Mouse (Mus musculus) frontal cortex, postnatal 14 days (tissue): ENCODE data around the gene Abhd11.
"Not testable (repeated sequence)": the region's sequence is repeated elsewhere in the genome, so short reads cannot be mapped to it uniquely, and the experiment has no call there.

Source experiments
- DNase-seq, 2 experiments: peaks; one replicate each; pipeline ENCODE4 v3.0.0; 2022; ENCODE audit warnings: low spot score in 2 of 2

Abhd11 gene

DNA sequence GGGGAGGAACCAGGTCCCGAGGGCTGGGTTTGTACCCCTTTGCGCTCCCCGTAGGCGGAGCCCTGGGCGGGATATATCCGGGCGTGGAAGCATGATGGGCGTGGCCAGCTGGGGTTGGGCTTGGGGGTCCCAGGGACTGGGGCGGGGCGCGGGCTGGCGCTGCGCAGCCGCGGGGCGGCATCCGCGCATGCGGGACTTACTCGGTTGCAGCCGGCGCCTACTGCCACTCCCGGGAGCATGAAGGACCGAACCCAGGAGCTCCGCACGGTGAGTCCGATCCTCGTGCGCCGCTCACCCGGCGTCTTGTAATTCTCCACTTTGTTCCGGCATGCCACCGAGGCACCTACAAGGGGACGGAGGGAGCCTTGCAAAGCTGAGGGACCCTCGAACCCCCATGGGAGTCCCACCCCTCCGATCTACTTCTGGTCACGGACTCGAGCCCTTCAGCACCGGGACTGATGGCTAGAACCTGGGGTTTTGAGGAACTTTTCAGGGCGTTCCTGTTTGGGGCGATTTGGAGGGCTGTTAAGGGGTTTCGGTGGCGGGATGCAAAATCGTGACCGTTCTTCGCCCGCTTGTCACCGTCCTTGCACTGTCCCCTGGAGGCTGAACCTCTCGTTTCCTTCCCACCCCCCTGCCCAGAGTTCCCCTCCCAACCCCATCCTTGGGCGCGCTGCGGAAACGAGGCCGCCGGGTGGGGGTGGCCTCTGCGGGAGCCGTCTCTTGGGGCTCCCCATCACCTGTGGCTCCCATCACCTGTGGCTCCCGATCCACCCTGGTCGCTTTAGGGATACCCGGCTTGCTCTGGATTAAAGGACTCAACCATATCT, 14.6 kb downstream of the Abhd11 start, which contains the start of gene Stx1a:
Gene Stx1a, plus strand, starts transcription at position 139 of the 830 bp plus-strand sequence.
- peak; percentile 82 to 83 for DNase-seq

DNA sequence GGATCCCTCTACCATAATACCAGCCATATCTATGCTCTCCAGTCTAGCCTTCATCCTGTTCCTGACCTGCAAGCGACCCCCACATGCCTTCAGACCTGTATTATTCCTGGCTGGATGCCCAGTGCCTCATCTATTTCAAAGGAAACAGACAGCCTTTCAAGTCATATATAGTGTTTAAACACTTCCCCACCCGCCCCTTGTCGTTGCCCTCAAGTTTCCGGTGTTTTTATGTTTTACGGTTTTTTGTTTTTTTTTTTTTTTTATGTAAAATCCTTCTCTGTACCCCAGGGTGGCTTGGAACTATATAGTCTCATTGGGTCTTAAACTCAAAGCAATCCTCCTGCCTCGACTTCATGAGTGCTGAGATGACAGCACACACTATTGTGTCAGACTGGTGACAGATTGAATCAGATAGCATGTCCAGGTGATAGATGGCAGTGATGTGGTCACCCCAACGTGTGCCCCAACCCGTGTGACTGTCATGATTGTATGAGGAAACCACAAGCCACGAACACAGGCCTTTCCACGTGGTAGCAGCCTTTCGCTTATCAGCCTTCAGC, 15.8 kb downstream of the Abhd11 start:
- DNase-seq: no peak

DNA sequence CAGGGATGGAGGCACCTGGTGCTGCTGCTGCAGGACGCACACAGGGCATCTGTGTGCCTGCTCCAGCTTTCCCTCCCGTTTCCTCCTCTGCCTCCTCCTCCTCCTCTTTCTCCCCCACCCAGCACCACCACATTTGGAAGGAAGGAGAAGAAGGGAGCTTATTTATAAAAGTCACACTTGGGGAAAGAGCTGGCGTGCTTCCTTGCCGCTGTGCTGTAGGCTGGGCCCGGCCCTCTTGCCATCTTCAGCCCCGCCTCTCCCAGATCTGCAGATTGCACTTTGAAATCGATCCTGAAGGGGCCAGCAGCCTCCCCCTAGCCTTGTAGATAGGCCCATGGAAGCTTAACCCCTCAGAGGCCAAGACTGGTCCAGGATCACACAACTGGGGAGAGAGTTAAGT, 16.9 kb downstream of the Abhd11 start:
- DNase-seq: no peak

GRCm38 (mm10) chr5:135029007-135029854, 20.3 kb downstream of the Abhd11 start:
- DNase-seq: no peak

GRCm38 (mm10) chr5:135032581-135032980, 23.6 kb downstream of the Abhd11 start:
- DNase-seq: no peak

GRCm38 (mm10) chr5:135034593-135034992, 25.6 kb downstream of the Abhd11 start:
- no peak for DNase-seq

- peak in 1 of 2 experiments; percentile 52 for DNase-seq
Observed at GRCm38 (mm10) chr5:135035608-135036359, 26.8 kb downstream of the Abhd11 start.

GRCm38 (mm10) chr5:135037946-135038345, 29.0 kb downstream of the Abhd11 start:
- DNase-seq: no peak

DNA sequence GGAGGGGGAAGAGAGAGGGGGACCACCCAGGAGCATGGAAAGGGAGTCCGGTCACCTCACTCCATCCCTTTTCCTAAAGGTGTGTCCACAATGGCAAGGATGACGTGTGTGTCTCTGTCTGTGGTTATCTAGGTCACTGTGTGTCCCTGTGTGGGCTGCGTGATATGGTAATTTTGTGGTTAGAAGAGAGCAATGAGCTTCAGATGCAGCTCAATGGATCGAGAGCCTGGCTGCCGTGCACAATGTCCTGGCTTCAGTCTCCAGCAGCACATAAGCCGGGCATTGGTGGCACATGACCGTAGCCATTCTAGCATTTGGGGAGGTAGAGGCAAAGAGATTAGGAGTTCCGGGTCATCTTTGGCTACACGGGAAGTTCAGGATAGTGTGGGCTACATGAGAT, 30.6 kb downstream of the Abhd11 start:
- no peak for DNase-seq

GRCm38 (mm10) chr5:135040059-135040458, 31.1 kb downstream of the Abhd11 start:
- DNase-seq: no peak

GRCm38 (mm10) chr5:135040777-135041176, 31.8 kb downstream of the Abhd11 start:
- DNase-seq: no peak

DNA sequence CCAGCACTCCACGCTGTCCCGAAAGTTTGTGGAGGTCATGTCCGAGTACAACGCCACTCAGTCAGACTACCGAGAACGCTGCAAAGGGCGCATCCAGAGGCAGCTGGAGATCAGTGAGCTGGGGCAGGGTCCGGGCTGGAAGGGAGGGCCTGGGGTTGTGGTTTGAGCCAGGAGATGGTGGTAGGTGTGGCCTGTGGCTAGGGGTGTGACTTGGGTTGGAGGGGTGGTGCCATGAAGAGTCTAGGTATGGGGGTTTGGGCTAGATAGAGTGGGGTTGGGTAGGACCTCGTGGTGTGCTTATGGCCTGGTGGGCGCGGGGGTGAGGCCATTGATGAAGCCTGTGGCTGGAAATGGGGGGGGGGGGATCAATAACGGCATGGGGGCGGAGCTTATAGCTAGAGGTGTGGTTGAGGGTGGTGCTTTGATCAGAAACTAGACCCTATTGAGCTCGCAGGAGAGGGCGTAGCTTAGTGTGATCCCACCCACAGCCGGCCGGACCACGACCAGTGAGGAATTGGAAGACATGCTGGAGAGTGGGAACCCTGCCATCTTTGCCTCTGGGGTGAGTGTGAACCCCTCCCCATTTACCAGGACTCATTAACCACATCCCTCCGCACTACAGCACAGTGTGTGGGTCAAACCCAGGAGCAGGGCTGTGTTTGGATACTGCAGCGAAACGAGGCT, 33.3 kb downstream of the Abhd11 start:
- no peak for DNase-seq

DNA sequence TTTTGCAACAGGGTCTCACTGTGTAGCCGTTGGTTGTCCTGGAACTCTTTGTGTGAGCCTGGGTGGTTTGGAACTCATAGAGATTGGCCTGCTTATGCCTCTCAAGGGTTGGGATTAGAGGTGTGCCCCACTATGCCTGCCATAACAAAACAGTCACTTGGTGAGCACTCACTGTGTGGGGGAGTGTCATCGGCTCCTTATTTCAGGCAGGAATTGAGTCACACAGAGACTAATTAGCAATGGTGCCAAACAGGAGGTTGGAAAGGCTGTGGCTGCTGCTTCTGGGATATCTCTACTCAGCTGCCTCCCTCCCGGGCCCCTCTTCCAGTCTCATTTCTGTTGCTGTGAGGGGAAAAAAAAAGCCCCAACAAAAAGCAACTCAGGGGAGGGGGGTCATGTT, 35.6 kb downstream of the Abhd11 start:
- DNase-seq: no peak

GRCm38 (mm10) chr5:135048539-135048938, 39.6 kb downstream of the Abhd11 start:
- no peak for DNase-seq

- DNase-seq: not testable (repeated sequence)
Observed at GRCm38 (mm10) chr5:135049268-135049667, 40.3 kb downstream of the Abhd11 start.

- no peak for DNase-seq
Observed at GRCm38 (mm10) chr5:135053356-135053755, 44.4 kb downstream of the Abhd11 start.
